Mouse (Mus musculus) megakaryocyte, embryonic 14.5 days (primary cell): Measurements from ENCODE around the gene Kif2a. TPM values are rescaled to one million over a fixed set of nuclear protein-coding genes. Genes with fewer than 3 reads are reported as not detected.
A peak's percentile ranks its signal among the peaks of the same experiment; 100 is the strongest.
"Not testable (repeated sequence)": the region's sequence is repeated elsewhere in the genome, so short reads cannot be mapped to it uniquely, and the experiment has no call there.

ENCODE experiments used
- H3K27me3 ChIP-seq: replicated peaks from 2 replicates; pipeline ENCODE3; 2012; ENCODE audit warnings: inconsistent platforms
- H3K36me3 ChIP-seq: replicated peaks from 2 replicates; pipeline ENCODE3; 2012; ENCODE audit warnings: low read length, inconsistent platforms, mixed read lengths
- H3K4me1 ChIP-seq: 2 replicates; pipeline ENCODE4 v1.6.1; 2012; ENCODE audit warnings: inconsistent platforms
- H3K4me3 ChIP-seq: replicated peaks from 2 replicates; pipeline ENCODE3; 2012; ENCODE audit warnings: moderate library complexity, mild to moderate bottlenecking, inconsistent platforms
- H3K9me3 ChIP-seq: 2 replicates; pipeline ENCODE4 v1.6.1; 2012; ENCODE audit warnings: inconsistent platforms
- FLI1 ChIP-seq: IDR thresholded peaks from 2 replicates; pipeline ENCODE4 v1.6.1; 2012; ENCODE audit warnings: low read length, inconsistent platforms, mixed read lengths
- GATA1 ChIP-seq: IDR thresholded peaks from 3 replicates; pipeline ENCODE4 v1.6.1; 2012; ENCODE audit warnings: mixed read lengths, low read length, inconsistent platforms, borderline replicate concordance
- polyA plus RNA-seq: library from polyadenylated mRNA; stranded (reverse); fragments of >175 nt; gene quantifications from 2 replicates; pipeline ENCODE4 v1.2.3, GENCODE M21; 2012; ENCODE audit warnings: low replicate concordance; ENCODE audit not compliant: insufficient read depth

Kif2a gene
- polyA plus RNA-seq, 1 experiment = 27.9 TPM

GRCm38 (mm10) chr13:106937138-106937472 is 84.8 kb downstream of the Kif2a start:
- no peaks in the 10 kb centered on the region; the same call in 1 of the 2 replicates for H3K9me3 ChIP-seq
- H3K27me3 ChIP-seq = no peaks in the 10 kb centered on the region

GRCm38 (mm10) chr13:106936256-106937137 is 85.4 kb downstream of the Kif2a start, which contains the start of gene Ipo11:
Ipo11 (minus strand) TSS chr13:106936958.
- no peaks in the 10 kb centered on the region for H3K36me3 ChIP-seq
- peak within 1 kb of the TSS; percentile 97 for H3K4me3 ChIP-seq
- peaks cover 35% of the 10 kb centered on the region for H3K4me1 ChIP-seq
- TF ChIP-seq GATA1 (no peak), FLI1 (no peak)
- no peaks in the 10 kb centered on the region; the same call in 1 of the 2 replicates for H3K9me3 ChIP-seq
- H3K27me3 ChIP-seq = no peaks in the 10 kb centered on the region

More at GRCm38 (mm10) chr13:106937138-106937472, 84.8 kb downstream of the Kif2a start:
- Histone ChIP-seq H3K36me3 (no peaks in the 10 kb centered on the region), H3K4me1 (peaks cover 35% of the 10 kb centered on the region), H3K4me3 (peak overlapping the region; percentile 97)
- TF ChIP-seq FLI1 (no peak), GATA1 (no peak)

GRCm38 (mm10) chr13:106935871-106936255 is 86.1 kb downstream of the Kif2a start:
- TF ChIP-seq GATA1 = no peak
- no peak for TF ChIP-seq FLI1
- Histone ChIP-seq H3K27me3 (no peaks in the 10 kb centered on the region), H3K4me1 (peaks cover 35% of the 10 kb centered on the region), H3K36me3 (no peaks in the 10 kb centered on the region), H3K9me3 (no peaks in the 10 kb centered on the region), H3K4me3 (peak overlapping the region; percentile 97)

DNA sequence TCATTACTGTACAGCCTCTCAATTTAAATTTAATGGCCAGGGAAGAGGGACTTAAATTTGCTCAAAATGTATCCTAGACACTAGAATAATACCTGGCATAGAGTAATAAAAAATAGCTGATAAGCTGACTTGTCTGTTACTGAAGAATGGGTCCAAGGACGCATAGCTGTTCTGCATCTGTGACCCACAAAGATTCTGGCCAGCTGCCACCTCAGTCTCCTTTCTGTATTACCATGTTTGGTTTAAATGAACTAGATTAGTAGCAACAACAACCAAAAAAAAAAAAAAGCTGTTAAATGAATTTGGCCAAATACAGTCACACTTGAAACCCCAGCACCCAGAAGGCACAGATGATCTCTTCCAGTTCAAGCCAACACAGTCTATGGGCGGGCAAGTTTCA is 92.7 kb downstream of the Kif2a start:
- no peaks in the 10 kb centered on the region for H3K9me3 ChIP-seq
- TF ChIP-seq FLI1 (no peak), GATA1 (no peak)
- H3K36me3 ChIP-seq = peaks cover 28% of the 10 kb centered on the region
- no peaks in the 10 kb centered on the region for H3K27me3 ChIP-seq
- peaks cover 24% of the 10 kb centered on the region for H3K4me1 ChIP-seq
- no peak overlapping the region for H3K4me3 ChIP-seq

DNA sequence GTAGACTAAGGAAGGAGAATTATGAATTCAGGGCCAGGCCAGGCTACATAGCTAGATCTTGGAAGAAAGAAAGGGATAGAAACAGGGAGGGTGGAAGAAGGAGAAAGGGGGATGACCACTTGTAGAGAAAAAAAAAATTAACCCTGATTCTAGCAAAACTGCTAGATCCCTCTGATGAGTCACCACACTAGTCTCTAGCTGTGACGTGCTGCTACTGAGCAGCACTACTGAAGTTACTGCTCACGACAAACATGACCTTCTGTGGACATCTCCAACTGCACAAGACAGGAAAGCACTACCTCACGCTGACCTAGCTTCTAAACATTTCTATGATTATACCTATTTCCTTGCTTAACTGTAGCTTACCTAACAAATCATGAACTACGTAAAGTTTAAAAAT is 93.6 kb downstream of the Kif2a start:
- Histone ChIP-seq H3K36me3 (peaks cover 35% of the 10 kb centered on the region), H3K27me3 (no peaks in the 10 kb centered on the region)
- TF ChIP-seq FLI1 (no peak), GATA1 (no peak)

DNA sequence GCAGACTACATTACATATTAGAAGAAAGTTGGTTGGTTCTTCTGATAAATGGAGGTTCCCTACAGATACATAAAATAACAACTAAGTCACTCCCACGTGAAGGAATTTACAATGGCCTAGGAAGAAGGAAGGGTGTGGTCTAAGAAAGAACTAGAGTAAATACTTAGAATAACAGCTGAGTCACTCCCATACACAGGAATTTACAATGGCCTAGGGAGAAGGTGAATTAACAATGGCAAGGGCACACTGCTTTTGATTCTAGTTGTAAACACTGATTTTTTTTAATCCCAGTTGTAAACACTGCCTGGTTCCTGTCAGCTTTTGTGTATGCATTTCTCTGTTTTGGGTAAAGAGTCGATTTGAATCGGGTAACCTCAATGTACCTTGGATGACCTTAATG is 96.0 kb downstream of the Kif2a start:
- not testable (repeated sequence) for H3K4me3 ChIP-seq, H3K9me3 ChIP-seq, H3K27me3 ChIP-seq, H3K4me1 ChIP-seq
- H3K36me3 ChIP-seq = peaks cover 55% of the 10 kb centered on the region

More for the DNA sequence above, 93.6 kb downstream of the Kif2a start:
- no peak overlapping the region for H3K4me3 ChIP-seq
- no peaks in the 10 kb centered on the region for H3K9me3 ChIP-seq
- H3K4me1 ChIP-seq = peaks cover 15% of the 10 kb centered on the region

DNA sequence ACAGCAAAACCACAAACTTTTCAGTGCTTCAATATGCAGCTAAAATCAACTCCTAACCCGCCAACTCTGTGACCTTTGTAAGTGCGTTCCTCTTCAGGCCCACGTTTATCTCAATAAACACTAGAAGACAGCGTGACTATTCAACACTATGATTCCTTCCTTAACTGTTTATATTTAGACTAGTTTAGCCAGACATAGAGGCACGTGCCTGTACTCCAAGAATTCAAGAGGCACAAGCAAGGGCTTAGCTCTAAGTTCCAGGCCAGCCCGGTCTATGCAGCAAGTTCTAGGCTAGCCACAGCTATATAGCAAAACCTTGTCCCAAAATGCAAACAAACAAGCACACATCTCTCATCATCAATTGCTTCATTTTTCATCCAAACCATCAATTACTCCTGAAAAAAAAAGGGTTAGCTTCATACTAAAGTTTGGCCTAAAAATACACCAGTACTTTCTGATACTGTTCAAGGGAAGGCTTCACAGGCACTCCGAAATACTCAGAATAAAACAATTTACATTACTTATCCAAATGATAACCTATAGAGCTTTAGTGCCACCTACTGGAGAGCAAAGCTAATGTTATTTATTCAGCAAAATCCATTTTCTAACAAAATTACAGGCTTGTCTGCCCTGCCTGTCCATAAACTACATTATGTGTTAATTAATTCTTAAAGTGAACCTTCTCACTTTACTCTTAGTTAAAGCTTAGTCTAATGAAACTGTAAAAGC is 103.4 kb downstream of the Kif2a start:
- Histone ChIP-seq H3K4me3 (no peak overlapping the region), H3K4me1 (peaks cover 4% of the 10 kb centered on the region), H3K36me3 (peaks cover 68% of the 10 kb centered on the region), H3K27me3 (no peaks in the 10 kb centered on the region), H3K9me3 (no peaks in the 10 kb centered on the region)
- TF ChIP-seq GATA1 = no peak
- no peak for TF ChIP-seq FLI1

GRCm38 (mm10) chr13:106913125-106913736 is 108.7 kb downstream of the Kif2a start:
- no peak for TF ChIP-seq GATA1
- no peak for TF ChIP-seq FLI1
- Histone ChIP-seq H3K4me1 (no peaks in the 10 kb centered on the region; the same call in 1 of the 2 replicates), H3K4me3 (no peak overlapping the region), H3K36me3 (peaks cover 60% of the 10 kb centered on the region), H3K9me3 (no peaks in the 10 kb centered on the region), H3K27me3 (no peaks in the 10 kb centered on the region)

GRCm38 (mm10) chr13:106910096-106910495 is 111.8 kb downstream of the Kif2a start:
- TF ChIP-seq GATA1 (no peak), FLI1 (no peak)
- no peaks in the 10 kb centered on the region; the same call in none of the 2 replicates for H3K4me1 ChIP-seq
- no peaks in the 10 kb centered on the region for H3K9me3 ChIP-seq
- H3K4me3 ChIP-seq = no peak overlapping the region
- peaks cover 73% of the 10 kb centered on the region for H3K36me3 ChIP-seq
- H3K27me3 ChIP-seq = no peaks in the 10 kb centered on the region

Other genes starting within 250 kb of the Kif2a start
- gene Ipo11, start 85.2 kb downstream of the Kif2a start, polyA plus RNA-seq = 8.3 and 72.8 TPM in 2 replicates
- 11.9 TPM in 1 of 2 replicates, not detected in the other for gene Dimt1, start 75.0 kb downstream of the Kif2a start, polyA plus RNA-seq